In genomic region chr12:107520941-107521340, GRCm38 (mm10) we compare ENCODE assay signal across 12 mouse cellular contexts. TPM values are rescaled to one million over a fixed set of nuclear protein-coding genes. Genes with fewer than 3 reads are reported as not detected.
"Had no signal": no experiment of that assay in that cellular context is flagged by ENCODE, and none has a peak within 500 bp of the region (broad histone marks: within the 10 kb centered on the region; RNA-seq: fewer than 3 reads in every experiment).

No protein-coding gene starts in this region.

- DNase-seq: right cerebral cortex, adult 18-20 months; right cerebral cortex, postnatal 14 days; right cerebral cortex, postnatal 25 days; right cerebral cortex, postnatal 4 days; spleen, adult 18-20 months; thymus, adult 18-20 months; thymus, adult 2 months; thymus, postnatal 14 days; thymus, postnatal 25 days; thymus, postnatal 36 days; thymus, postnatal 4 days had no signal

RNA-seq across cellular contexts. Expression of gene 3110018I06Rik, which starts 32.5 kb away (rescaled TPM):
- total RNA-seq: neutrophil, adult 5-6 weeks had no signal
